Mouse (Mus musculus): Measurements from ENCODE around the gene Ncaph2. TPM values are rescaled to one million over a fixed set of nuclear protein-coding genes. Genes with fewer than 3 reads are reported as not detected.

The Ncaph2 gene
- polyA plus RNA-seq (2017; shearing (Covaris generic)) = 172 TPM

DNA sequence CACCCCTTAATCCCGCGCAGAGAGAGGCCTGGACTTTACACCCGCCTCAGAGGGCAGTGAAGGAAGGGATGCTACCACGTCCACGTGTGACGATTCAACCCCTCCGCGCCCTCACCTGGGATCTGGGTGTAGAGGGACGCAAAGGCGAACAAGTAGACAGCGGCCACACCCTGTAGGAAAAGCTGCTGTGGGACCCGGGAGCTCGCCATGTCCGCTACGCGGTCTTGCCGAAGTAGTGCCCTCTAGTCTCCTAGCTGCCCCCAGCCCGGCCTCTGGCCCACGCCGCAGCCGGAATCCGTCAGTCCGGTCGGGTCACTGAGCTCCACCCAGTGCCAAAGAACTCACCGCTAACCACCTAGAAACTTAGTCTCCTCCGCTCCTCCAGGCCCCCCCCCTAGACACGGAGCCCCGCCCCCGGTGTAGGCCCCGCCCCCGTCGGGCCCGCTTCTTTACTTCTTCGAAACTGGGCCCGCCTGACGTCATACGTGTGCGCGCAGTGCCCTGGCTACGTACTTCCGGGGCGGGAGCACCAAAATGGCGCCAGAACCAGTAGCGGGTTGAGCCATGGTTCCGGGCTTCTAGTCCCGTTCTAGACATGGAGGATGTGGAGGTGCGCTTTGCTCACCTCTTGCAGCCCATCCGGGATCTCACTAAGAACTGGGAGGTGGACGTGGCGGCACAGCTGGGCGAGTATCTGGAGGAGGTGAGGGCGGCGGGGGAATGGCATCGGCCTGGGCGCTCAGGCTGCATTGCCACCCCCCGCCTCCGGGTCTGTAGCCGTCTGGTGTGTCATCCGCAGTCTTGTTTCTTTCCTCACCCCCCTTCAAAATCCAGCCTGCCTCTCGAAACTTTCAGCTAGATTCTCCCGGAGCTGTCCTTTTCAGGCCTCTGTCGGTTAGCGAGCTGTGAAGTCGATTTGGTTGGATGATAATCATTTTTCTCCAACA is at the start of gene Ncaph2, which contains the start of gene Lmf2:
Ncaph2 (plus strand) TSS at position 479 of the 947 bp plus-strand sequence.
Lmf2 (minus strand) TSS at position 419 of the 947 bp plus-strand sequence.

DNA sequence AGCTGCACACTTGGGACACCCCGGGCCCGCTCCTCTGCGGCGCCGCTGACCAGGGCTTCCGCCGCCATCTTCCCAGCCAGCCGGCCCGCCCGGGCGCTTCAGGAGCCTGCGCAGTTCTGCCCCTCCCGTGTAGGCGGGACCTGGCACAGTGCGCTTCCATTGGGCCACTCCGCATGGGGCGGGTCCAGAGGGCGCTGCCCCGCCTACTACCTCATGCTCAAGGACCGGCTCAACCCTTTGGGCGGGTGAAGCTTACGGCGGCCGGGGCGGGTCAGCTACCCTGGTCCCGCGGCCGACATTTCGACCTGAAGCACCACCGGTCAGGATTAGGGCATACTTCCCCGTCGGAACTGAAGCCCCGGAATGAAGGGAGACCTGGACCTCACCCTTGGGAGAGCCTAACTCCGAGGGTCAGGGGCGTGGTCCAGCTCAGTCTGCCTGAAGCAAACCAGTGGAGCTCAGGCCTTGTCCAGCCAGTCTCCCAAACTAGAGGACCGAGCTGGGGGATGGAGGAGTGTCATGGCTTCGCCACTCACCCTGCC is 40.3 kb upstream of the Ncaph2 start, which contains the start of gene Sbf1:
Sbf1 (minus strand) TSS at position 122 of the 542 bp plus-strand sequence.

DNA sequence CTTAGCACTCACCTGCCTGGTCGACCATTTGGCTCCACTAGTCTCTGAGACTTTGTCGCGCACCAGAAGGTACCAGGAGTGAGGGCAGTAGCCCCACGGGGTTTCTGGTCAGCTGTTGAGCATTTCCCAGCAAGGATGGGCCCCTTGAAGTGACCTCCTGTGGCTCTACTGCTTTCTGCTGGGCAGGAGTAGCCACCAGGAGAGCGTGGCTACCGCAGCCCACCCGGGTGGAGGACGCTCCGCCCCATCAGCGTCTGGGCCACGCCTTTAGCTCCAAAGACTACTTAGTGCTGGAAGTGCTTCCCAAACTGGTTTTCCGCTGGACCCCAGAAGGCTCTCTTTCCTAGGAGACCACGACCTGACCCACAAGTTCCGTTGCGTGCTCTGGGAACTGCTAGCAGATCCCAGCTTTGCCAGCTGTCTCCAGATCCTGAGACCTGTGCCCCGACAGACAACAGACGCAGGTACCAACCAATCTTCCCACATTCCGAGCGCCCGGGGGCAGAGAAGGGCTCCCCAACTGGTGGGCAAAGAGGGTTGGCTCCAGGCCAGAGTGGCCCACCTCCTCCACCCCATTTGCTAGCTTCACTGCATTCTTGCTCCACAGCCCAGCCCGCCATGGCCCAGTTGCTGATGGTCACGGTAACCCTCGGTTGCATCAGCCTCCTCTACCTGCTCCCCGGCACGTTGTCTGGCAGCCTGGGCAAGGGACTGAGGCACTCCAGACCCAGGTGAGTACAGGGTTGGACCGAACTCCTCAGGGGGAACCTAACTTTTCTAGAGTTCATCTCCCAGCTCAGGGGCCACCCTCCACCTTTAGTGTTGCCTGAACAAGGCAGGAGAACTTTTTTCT is 32.6 kb upstream of the Ncaph2 start, which contains the start of gene Adm2:
Adm2 (plus strand) TSS at position 51 of the 853 bp plus-strand sequence.

DNA sequence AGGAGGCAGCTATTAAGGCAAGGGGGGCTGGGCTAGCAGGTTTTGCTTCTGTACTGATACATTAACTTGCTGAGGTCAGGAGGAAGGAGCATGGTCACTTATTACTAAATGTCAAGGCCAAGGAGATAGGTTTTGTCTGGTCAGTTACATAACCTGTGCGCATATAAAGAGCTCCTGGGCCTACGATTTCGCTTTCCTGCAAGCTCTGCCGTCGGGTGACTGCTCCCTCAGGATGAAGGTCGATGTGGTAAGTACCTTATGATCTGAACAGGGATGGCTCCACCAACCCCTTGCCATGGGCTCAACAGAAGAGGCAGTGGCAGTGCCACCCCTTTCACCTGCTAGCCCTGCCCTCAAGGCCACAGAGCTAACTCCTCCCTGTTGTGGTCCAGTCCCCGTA is 21.2 kb upstream of the Ncaph2 start, which contains the start of gene Miox:
Miox (plus strand) TSS at position 128 of the 400 bp plus-strand sequence.

DNA sequence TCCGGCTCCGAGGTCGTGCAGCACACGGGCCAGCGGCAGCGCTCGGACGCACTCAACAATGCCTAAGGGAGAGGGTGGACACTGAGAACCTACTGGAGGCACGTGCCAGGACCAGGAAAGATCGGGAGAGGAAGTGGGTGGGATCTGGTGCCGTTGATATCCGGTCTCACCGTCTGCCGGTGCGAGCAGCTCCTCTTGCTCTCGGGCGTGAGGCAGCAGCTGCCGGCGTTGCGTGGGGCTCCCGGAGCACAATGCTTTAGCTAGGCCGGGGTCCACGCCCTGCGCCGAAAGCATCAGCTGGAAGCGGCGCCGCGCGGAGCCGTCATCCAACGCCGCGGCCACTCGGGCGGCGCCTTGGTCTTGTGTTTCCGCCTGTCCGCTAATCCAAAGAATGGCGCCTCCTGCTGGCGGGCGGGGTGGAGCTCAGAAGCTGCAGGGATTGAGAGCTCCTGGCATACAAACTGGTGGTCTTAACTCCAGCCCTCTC is 18.3 kb downstream of the Ncaph2 start, which contains the start of gene Sco2:
Sco2 (minus strand) TSS at position 85 of the 487 bp plus-strand sequence.

DNA sequence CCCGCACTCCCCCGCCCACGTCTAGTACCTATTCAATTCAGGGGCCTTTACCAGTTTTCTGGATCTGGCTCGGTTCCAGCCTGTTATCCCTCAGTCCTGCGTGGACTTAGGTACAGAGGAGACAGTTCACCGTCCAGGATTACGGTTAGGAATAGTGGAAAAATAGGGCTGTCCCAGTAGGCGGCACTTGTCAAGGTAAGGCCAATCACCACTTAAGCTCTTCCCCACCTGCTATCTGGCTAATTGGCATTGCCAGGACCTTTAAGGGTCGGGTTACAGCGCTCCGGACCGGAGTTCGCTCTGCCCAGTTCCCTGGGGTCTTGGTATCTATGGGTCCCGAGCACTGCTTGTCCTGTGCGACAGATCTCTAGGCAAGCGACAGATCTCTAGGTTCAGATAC is 21.4 kb downstream of the Ncaph2 start, which contains the start of gene Tymp:
Tymp (minus strand) TSS at position 83 of the 400 bp plus-strand sequence.

DNA sequence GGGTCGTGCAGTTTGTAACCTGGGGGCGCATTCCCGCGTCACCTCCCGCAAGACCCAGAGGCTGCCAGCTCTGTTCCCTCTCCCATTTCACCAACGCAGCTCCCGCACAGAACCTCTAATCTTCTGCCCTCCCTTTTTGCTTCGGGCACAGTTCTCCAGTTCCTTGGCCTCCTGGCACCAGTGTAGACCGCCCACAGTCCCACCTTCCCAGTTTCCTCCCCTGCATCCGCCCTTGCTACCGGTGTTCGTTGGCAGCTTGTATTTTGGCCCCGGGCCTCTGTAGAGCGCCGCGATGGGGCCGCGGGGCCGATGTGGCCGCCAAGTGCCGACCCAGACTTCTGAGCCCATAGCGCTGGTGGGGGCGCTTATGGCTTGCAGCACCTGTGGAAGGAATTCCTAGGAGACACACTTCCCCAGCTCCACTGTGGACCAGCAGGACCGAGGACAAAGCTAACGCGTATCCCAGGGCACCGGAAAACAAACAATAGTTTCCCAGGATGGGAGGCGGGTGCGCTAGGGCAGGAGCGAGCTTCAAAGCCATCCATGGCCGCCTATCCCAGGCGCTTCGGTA is 23.4 kb downstream of the Ncaph2 start, which contains the start of gene Odf3b:
Odf3b (minus strand) TSS at position 452 of the 571 bp plus-strand sequence.

DNA sequence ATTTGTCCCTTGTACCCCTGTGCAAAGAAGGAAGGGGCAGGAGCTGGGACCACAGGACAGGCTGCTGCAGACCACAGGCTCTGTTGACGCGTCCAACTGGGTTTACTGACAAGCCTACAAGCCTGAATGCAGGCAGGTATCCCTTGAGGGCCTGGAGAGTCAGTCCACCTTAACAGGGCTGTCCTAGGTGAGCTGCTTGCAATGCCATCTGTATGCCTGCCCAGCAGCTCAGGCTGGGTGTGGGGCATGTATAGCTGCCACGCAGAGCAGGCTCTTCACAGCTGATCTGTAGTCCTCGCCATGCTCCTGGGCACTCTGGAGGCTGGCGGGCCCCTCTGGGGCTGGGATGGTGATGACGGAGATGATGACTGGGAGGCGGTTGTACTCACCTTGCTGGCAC is 29.1 kb downstream of the Ncaph2 start, which contains the start of gene Klhdc7b:
Klhdc7b (plus strand) TSS at position 301 of the 400 bp plus-strand sequence.

DNA sequence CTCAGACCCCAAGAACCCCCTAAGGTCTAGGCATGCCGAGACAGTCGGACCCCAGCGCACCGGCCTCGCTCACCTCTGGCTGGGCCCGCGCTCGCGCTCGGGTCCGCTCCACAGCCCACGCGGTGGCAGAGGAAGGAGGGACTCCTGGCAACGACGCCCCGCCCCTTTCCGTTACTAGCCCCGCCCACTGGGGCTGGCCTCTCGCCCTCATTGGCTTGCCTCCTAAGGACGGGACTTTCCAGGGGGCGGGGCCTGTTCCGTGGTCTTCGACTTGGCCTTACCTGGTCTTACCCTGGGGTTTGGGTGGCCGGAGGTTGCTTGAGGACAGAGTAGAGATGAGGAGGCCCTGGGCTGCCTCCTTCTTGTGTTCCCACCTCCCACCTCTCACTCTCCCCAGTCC is 54.6 kb downstream of the Ncaph2 start, which contains the start of gene Syce3:
Syce3 (minus strand) TSS at position 386 of the 400 bp plus-strand sequence.

Other genes starting within 250 kb of the Ncaph2 start
- 31.5 TPM for gene Tubgcp6, start 232.6 kb upstream of the Ncaph2 start, polyA plus RNA-seq (2017; shearing (Covaris generic))
- 73.7 TPM for gene Hdac10, start 227.0 kb upstream of the Ncaph2 start, polyA plus RNA-seq (2017; shearing (Covaris generic))
- 6.7 TPM for gene Mapk12, start 215.0 kb upstream of the Ncaph2 start, polyA plus RNA-seq (2017; shearing (Covaris generic))
- gene Mapk11, start 206.1 kb upstream of the Ncaph2 start, polyA plus RNA-seq (2017; shearing (Covaris generic)) = 55.5 TPM
- gene Plxnb2, start 174.9 kb upstream of the Ncaph2 start, polyA plus RNA-seq (2017; shearing (Covaris generic)) = 4.5 TPM
- gene Dennd6b, start 159.2 kb upstream of the Ncaph2 start, polyA plus RNA-seq (2017; shearing (Covaris generic)) = 38.5 TPM
- gene Ppp6r2, start 144.2 kb upstream of the Ncaph2 start, polyA plus RNA-seq (2017; shearing (Covaris generic)) = 5.7 TPM
- 68.5 TPM for gene Sbf1, start 40.4 kb upstream of the Ncaph2 start, polyA plus RNA-seq (2017; shearing (Covaris generic))
- gene Adm2, start 33.0 kb upstream of the Ncaph2 start, polyA plus RNA-seq (2017; shearing (Covaris generic)) = not detected
- gene Miox, start 21.3 kb upstream of the Ncaph2 start, polyA plus RNA-seq (2017; shearing (Covaris generic)) = not detected
- 68.6 TPM for gene Lmf2, start 60 bp upstream of the Ncaph2 start, polyA plus RNA-seq (2017; shearing (Covaris generic))
- gene Sco2, start 18.1 kb downstream of the Ncaph2 start, polyA plus RNA-seq (2017; shearing (Covaris generic)) = 7.8 TPM
- gene Tymp, start 21.3 kb downstream of the Ncaph2 start, polyA plus RNA-seq (2017; shearing (Covaris generic)) = 0.75 TPM
- 0.35 TPM for gene Odf3b, start 23.6 kb downstream of the Ncaph2 start, polyA plus RNA-seq (2017; shearing (Covaris generic))
- gene Klhdc7b, start 29.2 kb downstream of the Ncaph2 start, polyA plus RNA-seq (2017; shearing (Covaris generic)) = 0.09 TPM
- not detected for gene Syce3, start 54.8 kb downstream of the Ncaph2 start, polyA plus RNA-seq (2017; shearing (Covaris generic))
- 0.33 TPM for gene Cpt1b, start 70.1 kb downstream of the Ncaph2 start, polyA plus RNA-seq (2017; shearing (Covaris generic))
- 6.0 TPM for gene C730034F03Rik, start 73.9 kb downstream of the Ncaph2 start, polyA plus RNA-seq (2017; shearing (Covaris generic))
- gene Gm44502, start 74.0 kb downstream of the Ncaph2 start, polyA plus RNA-seq (2017; shearing (Covaris generic)) = not detected
- 104 TPM for gene Chkb, start 74.2 kb downstream of the Ncaph2 start, polyA plus RNA-seq (2017; shearing (Covaris generic))
- 0.06 TPM for gene Mapk8ip2, start 98.2 kb downstream of the Ncaph2 start, polyA plus RNA-seq (2017; shearing (Covaris generic))
- 25.0 TPM for gene Arsa, start 121.7 kb downstream of the Ncaph2 start, polyA plus RNA-seq (2017; shearing (Covaris generic))
- gene Shank3, start 143.9 kb downstream of the Ncaph2 start, polyA plus RNA-seq (2017; shearing (Covaris generic)) = not detected
- not detected for gene Acr, start 212.6 kb downstream of the Ncaph2 start, polyA plus RNA-seq (2017; shearing (Covaris generic))
- 1.8 TPM for gene Rabl2, start 236.2 kb downstream of the Ncaph2 start, polyA plus RNA-seq (2017; shearing (Covaris generic))

All from activated CD4-positive, CD25-positive, alpha-beta regulatory T cell, adult 9 weeks (primary cell).